Mouse (Mus musculus) heart, embryonic 12.5 days (tissue): ENCODE measurements at regions not wholly inside any gene's neighbourhood (a gene's known extent, or its start where the extent isn't known, plus 50 kb on each side); places are given as distances from the start of the nearest gene placed in this dataset.

ENCODE experiments used
- ATAC-seq: fragments of 200-750 bp; cut with Nextera tagmentation; 2 replicates; pipeline ENCODE4 v1.8.0; 2017; ENCODE audit warnings: moderate TSS enrichment, moderate library complexity; ENCODE audit not compliant: insufficient number of reproducible peaks, low FRiP score
- H3K27ac ChIP-seq: fragments of 300-500 bp; sonication (generic); 2 replicates; pipeline ENCODE4 v1.5.1; 2016; ENCODE audit warnings: mild to moderate bottlenecking, moderate library complexity; ENCODE audit not compliant: poor library complexity, severe bottlenecking
- H3K27me3 ChIP-seq: fragments of 300-500 bp; sonication (generic); replicated peaks from 2 replicates; pipeline ENCODE4 v1.6.1; 2016; ENCODE audit warnings: mild to moderate bottlenecking, moderate library complexity
- H3K36me3 ChIP-seq: fragments of 300-500 bp; sonication (generic); 2 replicates; pipeline ENCODE4 v1.6.1; 2016; ENCODE audit warnings: mild to moderate bottlenecking, moderate library complexity
- H3K4me1 ChIP-seq: fragments of 300-500 bp; sonication (generic); replicated peaks from 2 replicates; pipeline ENCODE4 v1.6.1; 2016; ENCODE audit warnings: mild to moderate bottlenecking
- H3K4me2 ChIP-seq: fragments of 300-500 bp; sonication (generic); 2 replicates; pipeline ENCODE4 v1.6.1; 2016; ENCODE audit warnings: mild to moderate bottlenecking, moderate library complexity
- H3K4me3 ChIP-seq: fragments of 300-500 bp; sonication (generic); 2 replicates; pipeline ENCODE4 v1.5.1; 2016; ENCODE audit warnings: mild to moderate bottlenecking
- H3K9ac ChIP-seq: fragments of 300-500 bp; sonication (generic); 2 replicates; pipeline ENCODE4 v1.6.1; 2016; ENCODE audit warnings: mild to moderate bottlenecking, moderate library complexity
- H3K9me3 ChIP-seq: fragments of 300-500 bp; sonication (generic); replicated peaks from 2 replicates; pipeline ENCODE4 v1.6.1; 2016; ENCODE audit warnings: mild to moderate bottlenecking, moderate library complexity
- WGBS: fragments of 180-500 bp; shearing (Covaris S2); methylation state at CpG from one replicate; pipeline ENCODE4 v1.1.7; 2016; 5-methylcytosine and 5-hydroxymethylcytosine counted together

DNA sequence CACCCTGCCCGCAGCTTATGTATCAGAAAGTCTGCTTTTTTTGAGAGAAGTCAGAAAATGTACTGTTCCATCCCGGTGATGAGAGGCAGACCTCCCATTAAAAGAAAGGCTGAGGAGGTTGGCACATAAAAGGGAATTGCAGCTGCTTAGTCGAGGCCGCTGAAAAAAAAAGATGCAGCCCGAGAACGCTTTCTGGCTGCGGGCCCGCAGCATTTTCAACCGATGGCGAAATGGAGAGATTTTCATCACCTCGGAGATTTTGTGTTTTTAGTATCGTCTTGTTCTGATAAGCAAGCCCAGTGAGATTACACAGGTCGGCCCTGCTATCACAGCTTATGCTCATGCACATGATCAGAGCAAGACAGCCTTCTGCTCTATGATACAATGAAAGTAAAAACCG, 145.1 kb upstream of the Frg1 start:
- H3K36me3 ChIP-seq, result no peaks in the 10 kb centered on the region
- H3K27ac ChIP-seq, result no peak overlapping the region
- ATAC-seq, result peak; percentile 39; the same call in 1 of the 2 replicates
- no peaks in the 10 kb centered on the region for H3K27me3 ChIP-seq
- H3K9ac ChIP-seq, result no peak overlapping the region
- no peaks in the 10 kb centered on the region for H3K9me3 ChIP-seq
- H3K4me3 ChIP-seq, result no peak overlapping the region
- WGBS, result 62% methylated on average over 14 of the region's 14 CpGs
- no peaks in the 10 kb centered on the region for H3K4me1 ChIP-seq
- no peak overlapping the region for H3K4me2 ChIP-seq

DNA sequence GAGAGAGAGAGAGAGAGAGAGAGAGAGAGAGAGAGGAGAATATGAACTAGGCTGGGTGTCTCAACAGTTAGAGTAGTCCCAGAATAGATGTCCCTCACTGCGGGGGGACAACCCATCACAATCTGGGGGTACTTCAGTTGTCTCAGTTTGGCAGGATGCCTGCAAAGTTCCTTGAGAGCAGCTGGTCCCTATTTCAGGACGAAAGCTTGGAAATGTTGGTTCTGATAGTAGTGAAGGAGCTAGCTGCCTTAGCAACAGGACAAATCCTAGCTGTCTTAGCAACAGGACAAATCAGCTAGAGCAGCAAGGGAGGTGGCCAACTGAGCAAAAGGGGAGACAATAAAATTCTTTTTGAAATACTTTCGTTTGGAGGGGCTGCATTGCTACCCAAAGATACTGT, 139.9 kb upstream of the Frg1 start:
- no peak overlapping the region for H3K27ac ChIP-seq
- H3K4me2 ChIP-seq, result no peak overlapping the region
- 48% methylated on average over 3 of the region's 3 CpGs for WGBS
- H3K27me3 ChIP-seq, result no peaks in the 10 kb centered on the region
- H3K4me1 ChIP-seq, result no peaks in the 10 kb centered on the region
- no peaks in the 10 kb centered on the region for H3K36me3 ChIP-seq
- H3K4me3 ChIP-seq, result no peak overlapping the region
- H3K9me3 ChIP-seq, result no peaks in the 10 kb centered on the region
- no peak for ATAC-seq
- H3K9ac ChIP-seq, result no peak overlapping the region

DNA sequence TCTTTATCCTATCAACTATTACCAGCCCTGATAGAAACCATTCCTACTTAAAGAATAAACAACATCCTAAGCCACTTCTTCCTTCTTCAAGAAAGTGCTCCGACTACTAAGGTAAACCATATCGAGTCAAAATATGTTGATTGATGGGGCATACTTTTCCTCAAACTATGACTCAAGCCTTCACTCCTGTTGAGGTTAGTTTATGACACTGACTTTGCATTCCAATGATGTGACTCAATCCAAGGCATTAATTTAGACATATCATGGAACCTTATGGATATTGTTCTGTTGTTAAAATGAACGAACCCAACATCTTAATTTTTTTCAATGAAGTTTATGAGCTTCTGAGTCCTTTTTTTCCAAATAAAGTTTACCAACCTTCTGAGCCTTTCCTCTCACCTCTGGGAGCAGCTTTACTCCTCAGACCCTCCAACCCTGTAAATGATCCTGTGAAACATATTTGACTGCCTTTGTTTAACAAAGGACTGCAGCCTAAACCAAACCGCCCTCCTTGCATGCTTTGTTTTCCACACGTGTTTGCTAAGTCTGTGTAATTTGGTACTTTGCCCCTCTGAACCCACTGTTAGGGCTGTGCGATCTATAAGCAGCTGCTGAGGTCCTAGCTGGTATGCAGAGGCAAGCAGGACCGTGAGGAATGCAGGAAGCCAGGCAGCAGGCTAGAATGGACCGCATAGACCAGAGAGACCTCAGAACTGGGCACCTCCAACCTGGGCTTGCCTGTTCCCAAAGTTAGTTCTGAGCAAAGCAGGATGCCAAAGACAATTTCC, 136.1 kb upstream of the Frg1 start:
- no peak overlapping the region for H3K9ac ChIP-seq
- no peaks in the 10 kb centered on the region for H3K9me3 ChIP-seq
- H3K4me3 ChIP-seq, result no peak overlapping the region
- no peak for ATAC-seq
- H3K36me3 ChIP-seq, result no peaks in the 10 kb centered on the region
- WGBS, result 63% methylated on average over 8 of the region's 8 CpGs
- H3K4me1 ChIP-seq, result no peaks in the 10 kb centered on the region
- H3K27ac ChIP-seq, result no peak overlapping the region
- no peak overlapping the region for H3K4me2 ChIP-seq
- no peaks in the 10 kb centered on the region for H3K27me3 ChIP-seq

DNA sequence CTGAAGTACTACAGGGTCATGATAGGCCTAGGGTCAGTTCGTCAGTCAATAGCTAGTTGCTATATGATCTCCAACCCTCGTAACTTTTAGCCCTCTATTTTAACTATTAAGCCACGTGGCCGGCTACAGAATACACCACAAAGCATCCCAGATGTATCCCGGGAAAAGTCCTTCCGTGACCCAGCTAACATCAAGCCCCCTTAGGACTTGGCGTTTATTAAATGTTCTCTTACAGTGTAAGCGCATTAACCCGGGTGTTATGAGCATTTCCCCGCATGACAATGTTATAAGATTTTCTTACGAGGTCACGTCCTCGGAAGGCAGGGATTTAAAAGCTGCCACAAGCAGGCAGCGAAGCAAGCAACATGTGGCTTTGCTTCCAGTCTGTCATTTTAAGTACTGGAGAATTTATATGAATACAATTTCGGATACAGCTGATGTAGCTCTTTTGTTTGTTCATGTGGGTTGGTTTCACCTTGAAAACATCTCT, 135.1 kb upstream of the Frg1 start:
- Histone ChIP-seq H3K4me2 (no peak overlapping the region), H3K27me3 (no peaks in the 10 kb centered on the region), H3K9me3 (no peaks in the 10 kb centered on the region), H3K9ac (no peak overlapping the region), H3K4me1 (no peaks in the 10 kb centered on the region), H3K27ac (no peak overlapping the region), H3K36me3 (no peaks in the 10 kb centered on the region), H3K4me3 (no peak overlapping the region)
- WGBS, result 86% methylated on average over 15 of the region's 15 CpGs
- ATAC-seq, result no peak

DNA sequence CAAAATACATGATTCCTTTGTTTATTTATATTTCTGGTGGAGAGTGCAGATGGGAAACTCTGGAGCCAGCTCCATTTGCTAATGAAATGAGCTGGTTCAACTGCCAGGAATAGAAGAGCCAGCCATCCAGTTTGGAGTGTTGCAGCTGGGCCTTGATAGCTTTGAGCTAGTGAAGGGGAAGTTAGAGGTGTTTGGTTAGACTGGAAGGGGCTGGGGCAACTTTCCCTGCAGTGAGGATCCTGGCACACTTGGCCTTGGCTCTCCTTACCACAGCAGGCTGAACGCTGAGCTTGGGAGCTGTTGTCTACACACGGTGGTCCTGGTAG, 133.2 kb upstream of the Frg1 start:
- Histone ChIP-seq H3K4me1 (no peaks in the 10 kb centered on the region), H3K4me2 (no peak overlapping the region), H3K9ac (no peak overlapping the region), H3K36me3 (no peaks in the 10 kb centered on the region), H3K27ac (no peak overlapping the region), H3K4me3 (no peak overlapping the region), H3K27me3 (no peaks in the 10 kb centered on the region), H3K9me3 (no peaks in the 10 kb centered on the region)
- WGBS, result 82% methylated on average over 2 of the region's 2 CpGs
- ATAC-seq, result no peak

DNA sequence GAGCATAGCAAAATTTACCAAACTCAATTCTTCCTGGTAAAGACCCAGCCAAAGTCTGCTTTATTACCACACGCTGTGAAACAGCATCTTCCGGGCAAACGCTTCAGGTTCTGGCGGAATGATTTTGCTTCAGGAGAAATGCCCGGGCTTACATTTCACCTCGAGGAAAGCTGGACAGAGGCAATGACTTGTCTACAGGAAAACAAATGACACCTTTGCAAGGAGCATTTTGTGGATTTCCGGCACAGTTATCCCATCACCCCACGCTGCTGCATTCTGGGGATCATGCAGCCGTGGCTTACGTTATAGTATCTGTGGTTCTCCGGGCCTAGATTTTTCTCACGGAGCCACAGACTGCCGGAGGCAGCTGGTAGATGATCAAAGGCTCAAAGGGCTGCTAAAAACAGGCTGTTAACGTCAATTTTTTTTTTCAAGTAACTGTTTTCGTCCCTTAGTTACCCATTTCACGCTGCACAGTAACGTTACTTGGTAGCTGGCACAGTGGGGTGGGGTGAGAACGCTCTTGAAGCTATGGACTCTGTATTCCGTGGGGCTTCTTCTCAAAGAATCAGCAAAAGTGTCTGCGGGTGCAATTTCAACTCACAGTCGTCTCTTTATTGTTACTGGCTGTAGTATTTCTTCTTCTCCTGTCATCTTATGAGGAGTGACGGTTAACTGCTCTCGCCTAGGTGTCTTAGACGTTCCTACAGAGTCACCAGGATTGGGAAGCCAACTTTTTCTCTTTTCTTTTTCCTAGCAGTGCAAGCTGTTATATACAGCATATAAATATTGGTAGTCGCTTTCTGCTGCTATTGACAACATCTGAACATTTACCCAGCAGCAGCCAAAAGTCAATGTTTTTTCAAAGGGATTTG, 132.6 kb upstream of the Frg1 start:
- no peaks in the 10 kb centered on the region for H3K36me3 ChIP-seq
- no peak overlapping the region for H3K4me2 ChIP-seq
- H3K9me3 ChIP-seq, result no peaks in the 10 kb centered on the region
- H3K4me1 ChIP-seq, result no peaks in the 10 kb centered on the region
- H3K27ac ChIP-seq, result no peak overlapping the region
- H3K4me3 ChIP-seq, result no peak overlapping the region
- no peak for ATAC-seq
- H3K27me3 ChIP-seq, result no peaks in the 10 kb centered on the region
- 76% methylated on average over 25 of the region's 25 CpGs for WGBS
- no peak overlapping the region for H3K9ac ChIP-seq

DNA sequence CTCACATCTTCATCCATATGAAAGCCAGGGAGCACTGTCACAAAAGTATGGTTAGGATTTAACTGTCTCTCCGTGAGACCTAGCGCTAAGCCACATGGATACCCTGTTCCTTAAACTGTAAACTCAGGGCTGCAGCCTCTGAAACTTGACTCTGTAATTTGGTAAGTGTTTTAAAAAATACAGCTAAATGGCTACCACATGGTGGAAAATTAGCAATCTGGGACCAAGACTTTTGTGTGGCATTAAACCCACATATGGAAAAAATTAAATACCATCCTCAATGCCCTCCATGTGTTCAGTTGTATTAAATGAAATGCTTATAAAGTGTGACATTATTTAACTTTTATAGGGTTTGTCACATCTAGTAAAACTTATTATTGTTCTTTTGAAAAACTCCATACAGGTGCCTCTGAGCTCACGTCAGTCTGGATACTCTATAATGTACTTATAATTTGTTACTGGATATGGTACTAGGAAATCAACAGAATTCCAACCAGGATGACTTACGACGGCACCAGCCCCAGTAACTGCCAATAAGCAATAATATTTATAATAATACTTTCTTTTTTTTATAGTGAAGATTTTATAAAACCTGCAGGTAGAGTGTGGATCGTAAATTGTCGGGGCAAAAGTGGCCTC, 131.0 kb upstream of the Frg1 start:
- no peaks in the 10 kb centered on the region for H3K36me3 ChIP-seq
- no peak overlapping the region for H3K9ac ChIP-seq
- no peak overlapping the region for H3K4me3 ChIP-seq
- no peak for ATAC-seq
- H3K9me3 ChIP-seq, result no peaks in the 10 kb centered on the region
- H3K4me1 ChIP-seq, result no peaks in the 10 kb centered on the region
- no peak overlapping the region for H3K27ac ChIP-seq
- 88% methylated on average over 7 of the region's 7 CpGs for WGBS
- no peaks in the 10 kb centered on the region for H3K27me3 ChIP-seq
- no peak overlapping the region for H3K4me2 ChIP-seq

DNA sequence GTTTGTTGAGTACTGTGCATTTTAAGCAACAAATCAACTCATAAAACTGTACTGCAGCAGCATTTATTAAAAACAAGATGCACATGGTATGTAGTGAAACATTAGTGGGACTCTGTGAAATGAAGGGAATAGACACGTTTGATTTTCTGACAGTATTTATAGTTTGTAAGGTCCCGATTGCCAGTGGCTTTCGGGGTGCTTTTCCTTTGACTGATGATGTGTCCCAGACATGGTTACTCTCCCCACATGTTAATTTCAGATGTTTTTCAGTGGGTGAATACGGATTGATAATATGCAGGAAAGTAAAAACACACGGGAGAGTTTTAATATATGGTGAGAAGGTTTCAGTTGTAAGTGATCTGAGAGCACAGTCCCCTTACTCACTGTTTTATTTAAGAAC, 115.3 kb upstream of the Frg1 start:
- H3K4me3 ChIP-seq, result no peak overlapping the region
- no peaks in the 10 kb centered on the region for H3K9me3 ChIP-seq
- no peak overlapping the region for H3K9ac ChIP-seq
- H3K4me2 ChIP-seq, result no peak overlapping the region
- no peak for ATAC-seq
- H3K27me3 ChIP-seq, result no peaks in the 10 kb centered on the region
- H3K27ac ChIP-seq, result no peak overlapping the region
- 80% methylated on average over 5 of the region's 5 CpGs for WGBS
- H3K36me3 ChIP-seq, result no peaks in the 10 kb centered on the region
- no peaks in the 10 kb centered on the region for H3K4me1 ChIP-seq

DNA sequence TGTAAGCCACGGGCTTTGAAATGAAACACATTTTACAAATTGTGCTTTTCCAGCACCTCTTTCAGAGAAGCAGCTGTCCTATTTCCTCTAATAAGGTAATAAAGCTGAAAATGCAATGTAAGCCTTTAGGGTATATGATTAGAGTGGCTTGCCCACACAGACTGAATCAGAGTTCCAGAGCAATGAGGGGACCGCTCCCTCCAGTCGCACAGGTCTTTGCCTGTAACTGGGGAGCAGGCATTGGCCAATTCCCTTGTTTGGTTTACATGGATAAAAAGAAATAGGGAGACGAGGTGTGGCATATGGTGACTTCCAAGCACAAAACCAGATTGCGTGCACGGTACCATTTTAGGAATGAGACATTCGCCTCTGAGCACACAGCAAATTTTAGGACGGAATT, 112.7 kb upstream of the Frg1 start:
- no peak for ATAC-seq
- 79% methylated on average over 8 of the region's 8 CpGs for WGBS
- H3K4me2 ChIP-seq, result no peak overlapping the region

DNA sequence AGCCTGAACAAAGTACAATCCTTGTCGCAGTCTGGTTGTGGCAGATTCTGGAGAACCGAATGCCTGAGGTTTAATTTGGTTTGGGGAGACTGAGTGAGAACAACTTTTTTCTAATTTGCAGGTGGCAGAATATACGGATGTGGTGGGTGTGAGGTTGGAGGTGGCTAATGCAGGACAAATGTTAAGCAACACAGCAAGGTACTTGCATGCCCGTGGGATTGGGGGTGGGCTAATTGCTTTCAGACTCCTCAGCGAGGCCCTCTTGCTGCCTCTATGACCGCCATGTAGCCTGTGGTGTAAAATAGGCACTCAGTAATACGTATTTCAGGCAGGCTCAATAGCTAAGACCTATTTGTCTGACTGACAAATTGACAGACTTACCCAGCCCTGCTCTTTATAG, 109.4 kb upstream of the Frg1 start:
- 74% methylated on average over 7 of the region's 7 CpGs for WGBS
- no peak for ATAC-seq

More for the DNA sequence above, 112.7 kb upstream of the Frg1 start:
- Histone ChIP-seq H3K36me3 (no peaks in the 10 kb centered on the region), H3K27me3 (no peaks in the 10 kb centered on the region), H3K9me3 (no peaks in the 10 kb centered on the region), H3K9ac (no peak overlapping the region), H3K4me3 (no peak overlapping the region), H3K4me1 (no peaks in the 10 kb centered on the region), H3K27ac (no peak overlapping the region)

DNA sequence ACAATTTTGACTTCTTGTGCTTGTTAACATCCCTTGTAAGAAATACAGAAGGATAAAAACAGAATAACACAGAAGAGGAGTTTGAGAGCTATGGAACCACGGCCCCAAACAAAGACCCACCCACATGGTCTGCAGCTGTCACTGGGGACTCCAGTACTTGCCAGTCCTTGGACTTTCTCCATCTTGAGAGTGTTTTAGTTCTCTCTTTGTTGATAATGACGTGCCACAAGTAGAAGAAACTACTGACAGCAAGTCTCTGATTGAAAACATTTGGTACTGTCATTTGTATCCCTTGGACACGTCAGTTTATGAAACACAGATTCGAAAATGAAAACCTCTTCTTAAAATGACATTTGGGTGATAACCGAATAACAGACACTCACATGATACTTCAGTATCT, 68.3 kb upstream of the Frg1 start:
- WGBS, result 66% methylated on average over 5 of the region's 5 CpGs
- Histone ChIP-seq H3K4me2 (no peak overlapping the region), H3K9me3 (0 out of 2 replicates have a peak, but pooled peaks cover 2% of the 10 kb centered on the region), H3K27me3 (no peaks in the 10 kb centered on the region), H3K27ac (no peak overlapping the region), H3K36me3 (no peaks in the 10 kb centered on the region), H3K4me3 (no peak overlapping the region), H3K4me1 (no peaks in the 10 kb centered on the region), H3K9ac (no peak overlapping the region)
- no peak for ATAC-seq

More for the DNA sequence above, 109.4 kb upstream of the Frg1 start:
- Histone ChIP-seq H3K9ac (no peak overlapping the region), H3K36me3 (no peaks in the 10 kb centered on the region), H3K27me3 (no peaks in the 10 kb centered on the region), H3K27ac (no peak overlapping the region), H3K4me3 (no peak overlapping the region), H3K4me1 (no peaks in the 10 kb centered on the region), H3K4me2 (no peak overlapping the region), H3K9me3 (0 out of 2 replicates have a peak, but pooled peaks cover 4% of the 10 kb centered on the region)
